Mouse (Mus musculus) limb, embryonic 14.5 days (tissue): Measurements from ENCODE around the gene Sptb. TPM values are rescaled to one million over a fixed set of nuclear protein-coding genes. Genes with fewer than 3 reads are reported as not detected.

Source experiments
- ATAC-seq: fragments of 200-750 bp; cut with Nextera tagmentation; 2 replicates; pipeline ENCODE4 v1.8.0; 2017; ENCODE audit warnings: low read depth, moderate number of reproducible peaks, moderate TSS enrichment; ENCODE audit not compliant: low FRiP score
- DNase-seq: peaks from one replicate; pipeline ENCODE4 v3.0.0-alpha.2; 2015; ENCODE audit warnings: low spot score
- H3K27ac ChIP-seq: fragments of 300-500 bp; sonication (generic); replicated peaks from 2 replicates; pipeline ENCODE4 v1.5.1; 2014; ENCODE audit warnings: low read depth, mild to moderate bottlenecking, low read length, moderate library complexity, mixed read lengths
- H3K27me3 ChIP-seq: fragments of 300-500 bp; sonication (generic); 2 replicates; pipeline ENCODE4 v1.6.1; 2014; ENCODE audit warnings: low read length, mixed read lengths; ENCODE audit not compliant: control insufficient read depth, insufficient read depth
- H3K36me3 ChIP-seq: fragments of 300-500 bp; sonication (generic); 2 replicates; pipeline ENCODE4 v1.6.1; 2014; ENCODE audit warnings: mild to moderate bottlenecking, low read length, moderate library complexity, mixed read lengths; ENCODE audit not compliant: control insufficient read depth, insufficient read depth
- H3K4me1 ChIP-seq: fragments of 300-500 bp; sonication (generic); 2 replicates; pipeline ENCODE4 v1.6.1; 2014; ENCODE audit warnings: antibody characterized with exemption, low read length, mixed read lengths; ENCODE audit not compliant: control insufficient read depth, insufficient read depth
- H3K4me2 ChIP-seq: fragments of 300-500 bp; sonication (generic); replicated peaks from 2 replicates; pipeline ENCODE4 v1.6.1; 2014; ENCODE audit warnings: low read depth, mild to moderate bottlenecking, low read length, moderate library complexity; ENCODE audit not compliant: severe bottlenecking
- H3K4me3 ChIP-seq: fragments of 300-500 bp; sonication (generic); replicated peaks from 2 replicates; pipeline ENCODE4 v1.5.1; 2014; ENCODE audit warnings: low read length
- H3K9ac ChIP-seq: fragments of 300-500 bp; sonication (generic); 2 replicates; pipeline ENCODE4 v1.6.1; 2014; ENCODE audit warnings: mild to moderate bottlenecking, low read depth, low read length, moderate library complexity; ENCODE audit not compliant: severe bottlenecking
- H3K9me3 ChIP-seq: fragments of 300-500 bp; sonication (generic); 2 replicates; pipeline ENCODE4 v1.6.1; 2016; ENCODE audit warnings: low read length; ENCODE audit not compliant: control insufficient read depth
- POLR2A ChIP-seq: fragments of 200-500 bp; IDR thresholded peaks from 2 replicates; pipeline ENCODE4 v1.8.0; 2012; ENCODE audit warnings: inconsistent platforms, mild to moderate bottlenecking, moderate library complexity, borderline replicate concordance; ENCODE audit not compliant: insufficient read depth, insufficient read length; ENCODE audit errors: extremely low read depth
- WGBS: fragments of 180-500 bp; shearing (Covaris S2); extraction: QIAGEN DNeasy Blood & Tissue Kit; methylation state at CpG from one replicate; pipeline ENCODE4 v1.1.7; 2014; 5-methylcytosine and 5-hydroxymethylcytosine counted together
- polyA plus RNA-seq, 2 experiments: library from polyadenylated mRNA; depleted of rRNA in 1 of 2; stranded (reverse) in 1 of 2; unstranded in 1 of 2; fragments of >200 nt; fragmentation: Nextera tagmentation in 1 of 2; extraction: Ambion mirVana in 1 of 2; gene quantifications; 2 replicates each; pipeline versions ENCODE4 v1.2.1 to v1.2.3; 2012 to 2014

The Sptb gene
- polyA plus RNA-seq (2012; rRNA removed) (1.3 and 1.5 TPM in 2 replicates), polyA plus RNA-seq (2014; fragmentation: Nextera tagmentation; extraction: Ambion mirVana) (1.3 TPM in 2 replicates)

GRCm38 (mm10) chr12:76710351-76711100 lies at the start of gene Sptb:
Gene Sptb (minus strand): TSS chr12:76710547.
- TF ChIP-seq POLR2A, result no peak
- Histone ChIP-seq H3K27me3 (peaks cover 42% of the 10 kb centered on the region), H3K27ac (no peak within 1 kb of the TSS), H3K4me2 (peak within 1 kb of the TSS; percentile 100), H3K4me1 (peaks cover 11% of the 10 kb centered on the region), H3K9me3 (no peaks in the 10 kb centered on the region), H3K4me3 (peak within 1 kb of the TSS; percentile 57), H3K9ac (peak within 1 kb of the TSS; percentile 55), H3K36me3 (no peaks in the 10 kb centered on the region)
- DNase-seq, result peak; percentile 12
- under 1% methylated on average over 40 of the region's 40 CpGs for WGBS
- peak; percentile 66 for ATAC-seq

- TF ChIP-seq POLR2A, result no peak
- Histone ChIP-seq H3K4me3 (no peak overlapping the region), H3K9ac (no peak overlapping the region), H3K9me3 (no peaks in the 10 kb centered on the region), H3K36me3 (no peaks in the 10 kb centered on the region), H3K4me2 (no peak overlapping the region), H3K27ac (no peak overlapping the region), H3K4me1 (no peaks in the 10 kb centered on the region), H3K27me3 (no peaks in the 10 kb centered on the region)
- peak; percentile 78 for DNase-seq
- WGBS, result 51% methylated on average over 14 of the region's 14 CpGs
- ATAC-seq, result no peak
Measured at GRCm38 (mm10) chr12:76752652-76753318, 42.4 kb upstream of the Sptb start.

GRCm38 (mm10) chr12:76750866-76751459 lies 40.6 kb upstream of the Sptb start:
- ATAC-seq (no peak), DNase-seq (no peak)
- Histone ChIP-seq H3K4me3 (no peak overlapping the region), H3K36me3 (no peaks in the 10 kb centered on the region), H3K4me1 (no peaks in the 10 kb centered on the region), H3K4me2 (no peak overlapping the region), H3K9ac (no peak overlapping the region), H3K27me3 (no peaks in the 10 kb centered on the region), H3K27ac (no peak overlapping the region), H3K9me3 (no peaks in the 10 kb centered on the region)
- WGBS, result 73% methylated on average over 16 of the region's 16 CpGs
- TF ChIP-seq POLR2A, result no peak

GRCm38 (mm10) chr12:76727955-76728354 lies 17.6 kb upstream of the Sptb start:
- Histone ChIP-seq H3K27me3 (no peaks in the 10 kb centered on the region), H3K4me3 (no peak overlapping the region), H3K9me3 (no peaks in the 10 kb centered on the region; the same call in 1 of the 2 replicates), H3K4me2 (no peak overlapping the region), H3K4me1 (no peaks in the 10 kb centered on the region), H3K36me3 (no peaks in the 10 kb centered on the region), H3K27ac (no peak overlapping the region), H3K9ac (no peak overlapping the region)
- ATAC-seq (no peak), DNase-seq (no peak)
- TF ChIP-seq POLR2A, result no peak
- 83% methylated on average over 4 of the region's 4 CpGs for WGBS

- Histone ChIP-seq H3K4me3 (no peak overlapping the region), H3K4me1 (no peaks in the 10 kb centered on the region), H3K4me2 (no peak overlapping the region), H3K27ac (no peak overlapping the region), H3K9me3 (no peaks in the 10 kb centered on the region; the same call in 1 of the 2 replicates), H3K36me3 (no peaks in the 10 kb centered on the region), H3K27me3 (no peaks in the 10 kb centered on the region), H3K9ac (0 out of 2 replicates have a peak overlapping the region, but pooled peaks have one; percentile 5)
- DNase-seq, result no peak
- no peak for TF ChIP-seq POLR2A
- no peak for ATAC-seq
- 64% methylated on average over 3 of the region's 3 CpGs for WGBS
Measured at GRCm38 (mm10) chr12:76722026-76722425, 11.7 kb upstream of the Sptb start.
